In genomic region chr7:130734195-130734787, GRCm38 (mm10) we compare ENCODE assay signal across 15 mouse cellular contexts. TPM values are rescaled to one million over a fixed set of nuclear protein-coding genes. Genes with fewer than 3 reads are reported as not detected.
DNase-seq lines count a peak whose midpoint lies in the region; ATAC-seq lines count a peak whose summit lies in the region.
"Had no signal": no experiment of that assay in that cellular context is flagged by ENCODE, and none has a peak within 500 bp of the region (broad histone marks: within the 10 kb centered on the region; RNA-seq: fewer than 3 reads in every experiment).

No protein-coding gene starts in this region.

- ATAC-seq in CD4-positive, CD25-positive, alpha-beta regulatory T cell, adult 4 months: no peak
- ATAC-seq in kidney, embryonic 16.5 days (ENCODE audit: low FRiP score, low TSS enrichment): 0 out of 2 replicates have a peak, but pooled peaks have one; percentile 56
- ATAC-seq in midbrain, embryonic 14.5 days (ENCODE audit: low FRiP score, low TSS enrichment): no peak
- ATAC-seq in midbrain, embryonic 15.5 days (replicated peaks): no peak
- no peak for ATAC-seq in granulocyte monocyte progenitor cell, adult 5-6 weeks (replicated peaks; ENCODE audit: poor library complexity, severe bottlenecking)

- H3K27ac ChIP-seq in kidney, embryonic 16.5 days (ENCODE audit: low read length): no peak overlapping the region
- no peak overlapping the region for H3K27ac ChIP-seq in midbrain, embryonic 14.5 days (replicated peaks; ENCODE audit: low read depth, low read length)
- H3K27ac ChIP-seq in midbrain, embryonic 15.5 days: no peak overlapping the region
- H3K27ac ChIP-seq: limb, embryonic 10.5 days had no signal

- WGBS in kidney, embryonic 16.5 days: 95% methylated on average over 2 of the region's 2 CpGs
- WGBS in midbrain, embryonic 14.5 days: 95% methylated on average over 2 of the region's 2 CpGs
- WGBS in midbrain, embryonic 15.5 days: 92% methylated on average over 2 of the region's 2 CpGs

- peak; percentile 26 for DNase-seq in CD4-positive, CD25-positive, alpha-beta regulatory T cell, adult 2 months (ENCODE audit: low read depth, low spot score)
- no peak for DNase-seq in kidney, adult 9 months
- DNase-seq in midbrain, embryonic 14.5 days: peak; percentile 41
- DNase-seq in cerebellum, adult 9-11 months: no peak
- DNase-seq: heart, adult 11 months; heart, postnatal 14 days; lung, postnatal 14 days had no signal

- no peak overlapping the region for H3K4me3 ChIP-seq in kidney, embryonic 16.5 days (ENCODE audit: low read length)
- no peak overlapping the region for H3K4me3 ChIP-seq in midbrain, embryonic 14.5 days (replicated peaks; ENCODE audit: low read depth, low read length)
- no peak overlapping the region for H3K4me3 ChIP-seq in midbrain, embryonic 15.5 days
- H3K4me3 ChIP-seq: limb, embryonic 10.5 days; neural tube, embryonic 15.5 days had no signal

- no peak overlapping the region for H3K9ac ChIP-seq in kidney, embryonic 16.5 days (replicated peaks; ENCODE audit: low read length)
- no peak overlapping the region for H3K9ac ChIP-seq in midbrain, embryonic 14.5 days (replicated peaks; ENCODE audit: low read length)
- no peak overlapping the region for H3K9ac ChIP-seq in midbrain, embryonic 15.5 days
- H3K9ac ChIP-seq: neural tube, embryonic 15.5 days had no signal

- no peak overlapping the region for H3K4me2 ChIP-seq in kidney, embryonic 16.5 days (replicated peaks; ENCODE audit: low read depth, low read length)
- H3K4me2 ChIP-seq in midbrain, embryonic 14.5 days (ENCODE audit: low read length): no peak overlapping the region
- no peak overlapping the region for H3K4me2 ChIP-seq in midbrain, embryonic 15.5 days
- H3K4me2 ChIP-seq: neural tube, embryonic 15.5 days had no signal

- no peaks in the 10 kb centered on the region for H3K27me3 ChIP-seq in kidney, embryonic 16.5 days (ENCODE audit: insufficient read depth, low read length)
- no peaks in the 10 kb centered on the region for H3K27me3 ChIP-seq in midbrain, embryonic 14.5 days (ENCODE audit: control insufficient read depth, insufficient read depth, low read length)
- no peaks in the 10 kb centered on the region for H3K27me3 ChIP-seq in midbrain, embryonic 15.5 days (replicated peaks)
- H3K27me3 ChIP-seq: neural tube, embryonic 15.5 days had no signal

- H3K4me1 ChIP-seq in kidney, embryonic 16.5 days (ENCODE audit: insufficient read depth, low read length): peaks cover 17% of the 10 kb centered on the region; the same call in 1 of the 2 replicates
- H3K4me1 ChIP-seq in midbrain, embryonic 14.5 days (ENCODE audit: control insufficient read depth, insufficient read depth, low read length): 0 out of 2 replicates have a peak, but pooled peaks cover 9% of the 10 kb centered on the region
- H3K4me1 ChIP-seq in midbrain, embryonic 15.5 days: peaks cover 17% of the 10 kb centered on the region

- H3K36me3 ChIP-seq in kidney, embryonic 16.5 days (ENCODE audit: insufficient read depth, low read length): peaks cover 38% of the 10 kb centered on the region
- peaks cover 73% of the 10 kb centered on the region for H3K36me3 ChIP-seq in midbrain, embryonic 14.5 days (ENCODE audit: control insufficient read depth, insufficient read depth, low read length)
- peaks cover 11% of the 10 kb centered on the region for H3K36me3 ChIP-seq in midbrain, embryonic 15.5 days (replicated peaks)

- H3K9me3 ChIP-seq in kidney, embryonic 16.5 days (ENCODE audit: low read length): peaks cover 3% of the 10 kb centered on the region; the same call in 1 of the 2 replicates
- H3K9me3 ChIP-seq in midbrain, embryonic 14.5 days (ENCODE audit: control insufficient read depth, low read length): no peaks in the 10 kb centered on the region
- no peaks in the 10 kb centered on the region for H3K9me3 ChIP-seq in midbrain, embryonic 15.5 days
- H3K9me3 ChIP-seq: limb, embryonic 10.5 days; neural tube, embryonic 15.5 days had no signal

RNA-seq across cellular contexts. Expression of gene Btbd16, which starts 39.6 kb away (rescaled TPM):
- 1 to 10 TPM; 6.3 to 7.4 TPM for polyA plus RNA-seq in CD4-positive, CD25-positive, alpha-beta regulatory T cell, adult 4 months (2017; shearing (Covaris generic))
- 0.17 TPM in 1 of 2 replicates, not detected in the other for polyA plus RNA-seq in kidney, embryonic 16.5 days (2015; fragmentation: Nextera tagmentation; extraction: Ambion mirVana)
- polyA plus RNA-seq in midbrain, embryonic 14.5 days (2014; fragmentation: Nextera tagmentation; extraction: Ambion mirVana): not detected in 2 replicates
- not detected in 2 replicates for polyA plus RNA-seq in midbrain, embryonic 15.5 days (2015; fragmentation: Nextera tagmentation; extraction: Ambion mirVana)
- total RNA-seq in granulocyte monocyte progenitor cell, adult 5-6 weeks (2014; fragmentation: Nextera tagmentation): 1.1 TPM in 1 of 2 replicates, not detected in the other
- total RNA-seq in granulocyte monocyte progenitor cell, adult 5-6 weeks (2017): 0.47 TPM in 1 of 2 replicates, not detected in the other
- total RNA-seq: adrenal gland, adult 18-20 months had no signal
- polyA plus RNA-seq: kidney, embryonic 14.5 days; limb, embryonic 10.5 days; neural tube, embryonic 15.5 days had no signal

Comparison
In these comparisons a context has a peak if more than half of its experiments do, and no peak if none do; other contexts are left out.
1. DNase-seq: peak in CD4-positive, CD25-positive, alpha-beta regulatory T cell, adult 2 months (single experiment) and midbrain, embryonic 14.5 days (single experiment); none in kidney, adult 9 months (single experiment) and cerebellum, adult 9-11 months (single experiment).